15 mouse cellular contexts compared by ENCODE assay signal in genomic region chr12:85956251-85956650, GRCm38 (mm10).
A peak's percentile ranks its signal among the peaks of the same experiment; 100 is the strongest.
DNase-seq lines count a peak whose midpoint lies in the region; ATAC-seq and TF ChIP-seq lines count a peak whose summit lies in the region.
"Had no signal": no experiment of that assay in that cellular context is flagged by ENCODE, and none has a peak within 500 bp of the region (broad histone marks: within the 10 kb centered on the region; RNA-seq: fewer than 3 reads in every experiment).

No protein-coding gene starts in this region.

- no peak for DNase-seq in lung, embryonic 14.5 days
- DNase-seq in lung, postnatal 4 days = no peak
- peak; percentile 48 to 74 for DNase-seq in frontal cortex, postnatal 14 days (ENCODE audit: low spot score in 2 of 2)
- no peak for DNase-seq in limb, embryonic 10.5 days (ENCODE audit: low spot score)
- DNase-seq in telencephalon, adult 2 months (ENCODE audit: low read depth, low spot score) = peak; percentile 95
- no peak for DNase-seq in gastrocnemius, postnatal 36 days
- DNase-seq in B cell, adult 2 months = no peak
- DNase-seq: cerebellum, postnatal 10 days; heart, adult 2 months; lung, postnatal 14 days; thymus, postnatal 25 days had no signal

- no peak overlapping the region for H3K4me3 ChIP-seq in lung, embryonic 14.5 days (ENCODE audit: low read depth, low read length)
- no peak overlapping the region for H3K4me3 ChIP-seq in limb, embryonic 10.5 days
- H3K4me3 ChIP-seq: erythroblast, embryonic 14.5 days; heart, adult 2 months; neural tube, embryonic 15.5 days had no signal

- no peak overlapping the region for H3K4me2 ChIP-seq in lung, embryonic 14.5 days
- H3K4me2 ChIP-seq: neural tube, embryonic 15.5 days had no signal

- TF ChIP-seq CTCF in lung, embryonic 14.5 days (IDR thresholded peaks at IDR 0.05; ENCODE audit: low read depth) = no peak

- peaks cover 11% of the 10 kb centered on the region for H3K4me1 ChIP-seq in lung, embryonic 14.5 days (ENCODE audit: insufficient read depth)
- peaks cover 36% of the 10 kb centered on the region for H3K4me1 ChIP-seq in limb, embryonic 10.5 days
- H3K4me1 ChIP-seq: neural tube, embryonic 15.5 days had no signal

- H3K27ac ChIP-seq in lung, embryonic 14.5 days (ENCODE audit: low read depth) = peak overlapping the region; percentile 34; the same call in 1 of the 2 replicates
- peak overlapping the region; percentile 73 for H3K27ac ChIP-seq in limb, embryonic 10.5 days
- H3K27ac ChIP-seq: heart, adult 2 months; neural tube, embryonic 15.5 days had no signal

- no peak for ATAC-seq in lung, embryonic 14.5 days (ENCODE audit: insufficient read depth)
- ATAC-seq: hindbrain, embryonic 16.5 days; midbrain, embryonic 16.5 days had no signal

- H3K27me3 ChIP-seq in lung, embryonic 14.5 days (ENCODE audit: insufficient read depth, low read length) = no peaks in the 10 kb centered on the region
- H3K27me3 ChIP-seq in limb, embryonic 10.5 days (ENCODE audit: low read depth, poor library complexity, severe bottlenecking) = no peaks in the 10 kb centered on the region
- H3K27me3 ChIP-seq: neural tube, embryonic 15.5 days had no signal

- intact Hi-C loops in gastrocnemius, postnatal 36 days (cut with DNase I) = no loop called here

- H3K9ac ChIP-seq in lung, embryonic 14.5 days = no peak overlapping the region
- H3K9ac ChIP-seq: neural tube, embryonic 15.5 days had no signal

- no peaks in the 10 kb centered on the region for H3K9me3 ChIP-seq in lung, embryonic 14.5 days (ENCODE audit: low read depth, low read length)
- no peaks in the 10 kb centered on the region for H3K9me3 ChIP-seq in limb, embryonic 10.5 days (replicated peaks)
- H3K9me3 ChIP-seq: neural tube, embryonic 15.5 days had no signal

- WGBS in lung, embryonic 14.5 days = 74% methylated on average over 6 of the region's 6 CpGs
- 88% methylated on average over 6 of the region's 6 CpGs for WGBS in limb, embryonic 10.5 days

- 0 out of 2 replicates have a peak, but pooled peaks cover 17% of the 10 kb centered on the region for H3K36me3 ChIP-seq in lung, embryonic 14.5 days (ENCODE audit: insufficient read depth)
- H3K36me3 ChIP-seq in limb, embryonic 10.5 days = peaks cover 24% of the 10 kb centered on the region

Comparison
In these comparisons a context has a peak if more than half of its experiments do, and no peak if none do; other contexts are left out.
1. DNase-seq: peak in frontal cortex, postnatal 14 days (2 of 2) and telencephalon, adult 2 months (single experiment); none in lung, embryonic 14.5 days (single experiment), lung, postnatal 4 days (0 of 2), limb, embryonic 10.5 days (single experiment), gastrocnemius, postnatal 36 days (0 of 2) and B cell, adult 2 months (0 of 2).